Mouse (Mus musculus): ENCODE measurements at regions not wholly inside any gene's neighbourhood (a gene's known extent, or its start where the extent isn't known, plus 50 kb on each side); places are given as distances from the start of the nearest gene placed in this dataset.
"Not testable (repeated sequence)": the region's sequence is repeated elsewhere in the genome, so short reads cannot be mapped to it uniquely, and the experiment has no call there.

DNA sequence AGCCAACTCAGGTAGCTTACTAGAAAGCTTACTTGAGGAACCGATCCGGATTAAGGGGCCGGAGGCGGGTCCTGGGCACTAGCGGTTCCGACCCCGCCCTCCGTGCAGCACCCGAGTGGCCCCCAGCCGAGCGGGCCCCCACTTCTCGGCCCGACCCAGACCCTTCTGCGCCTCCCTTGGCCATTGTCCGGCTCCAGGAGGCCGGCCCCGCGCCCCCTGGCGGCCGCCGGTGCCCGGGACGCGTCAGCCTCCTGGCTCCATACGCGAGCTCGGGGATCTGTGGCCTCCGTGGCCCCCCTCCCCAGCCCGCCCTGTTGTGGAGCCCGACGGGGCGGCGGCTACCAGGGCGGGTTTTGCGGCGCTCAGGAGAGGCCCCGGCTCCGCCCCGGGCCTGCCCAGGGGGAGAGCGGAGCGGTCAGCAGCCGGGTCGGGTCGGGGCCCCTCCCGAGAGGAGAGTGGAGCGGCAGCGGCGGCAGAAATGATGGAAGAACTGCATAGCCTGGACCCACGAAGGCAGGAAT lies 94.3 kb upstream of the Zfp986 start:
- H3K9ac ChIP-seq (replicated peaks; ENCODE audit: low read depth, low read length); H3K27ac ChIP-seq (ENCODE audit: low read length); H3K36me3 ChIP-seq (ENCODE audit: control insufficient read depth, insufficient read depth); H3K4me1 ChIP-seq (replicated peaks; ENCODE audit: control insufficient read depth, insufficient read depth, low read length); H3K27me3 ChIP-seq (replicated peaks; ENCODE audit: control insufficient read depth, insufficient read depth, low read length); H3K9me3 ChIP-seq (ENCODE audit: control insufficient read depth, low read length): not testable (repeated sequence)
- 2% methylated on average over 38 of the region's 49 CpGs for WGBS
- Histone ChIP-seq H3K4me2 (ENCODE audit: low read length) (peak overlapping the region; percentile 37), H3K4me3 (replicated peaks; ENCODE audit: low read length) (peak overlapping the region; percentile 25)
- peak; percentile 88 for ATAC-seq

DNA sequence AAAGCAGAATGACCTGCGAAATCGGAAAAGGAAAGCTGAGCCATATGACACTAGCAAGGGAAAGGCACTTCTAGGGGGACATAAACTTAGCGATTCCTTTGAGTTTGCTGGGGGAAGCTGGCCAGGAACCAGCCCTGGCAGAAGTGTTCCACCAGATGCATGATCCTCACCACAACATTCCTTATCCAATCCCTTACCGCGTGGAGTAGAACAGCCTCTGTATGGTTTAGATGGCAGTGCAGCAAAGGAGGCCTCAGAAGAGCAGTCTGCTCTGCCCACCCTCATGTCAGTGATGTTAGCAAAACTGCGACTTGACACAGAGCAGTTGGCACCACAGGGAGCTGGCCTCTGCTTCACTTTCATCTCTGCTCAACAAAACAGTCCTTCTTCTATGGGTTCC lies 93.7 kb upstream of the Zfp986 start:
- 0% methylated on average over 1 of the region's 6 CpGs for WGBS
- not testable (repeated sequence) for H3K4me1 ChIP-seq (replicated peaks; ENCODE audit: control insufficient read depth, insufficient read depth, low read length); H3K36me3 ChIP-seq (ENCODE audit: control insufficient read depth, insufficient read depth); ATAC-seq; H3K9me3 ChIP-seq (ENCODE audit: control insufficient read depth, low read length); H3K27ac ChIP-seq (ENCODE audit: low read length); H3K27me3 ChIP-seq (replicated peaks; ENCODE audit: control insufficient read depth, insufficient read depth, low read length); H3K4me3 ChIP-seq (replicated peaks; ENCODE audit: low read length); H3K4me2 ChIP-seq (ENCODE audit: low read length); H3K9ac ChIP-seq (replicated peaks; ENCODE audit: low read depth, low read length)

DNA sequence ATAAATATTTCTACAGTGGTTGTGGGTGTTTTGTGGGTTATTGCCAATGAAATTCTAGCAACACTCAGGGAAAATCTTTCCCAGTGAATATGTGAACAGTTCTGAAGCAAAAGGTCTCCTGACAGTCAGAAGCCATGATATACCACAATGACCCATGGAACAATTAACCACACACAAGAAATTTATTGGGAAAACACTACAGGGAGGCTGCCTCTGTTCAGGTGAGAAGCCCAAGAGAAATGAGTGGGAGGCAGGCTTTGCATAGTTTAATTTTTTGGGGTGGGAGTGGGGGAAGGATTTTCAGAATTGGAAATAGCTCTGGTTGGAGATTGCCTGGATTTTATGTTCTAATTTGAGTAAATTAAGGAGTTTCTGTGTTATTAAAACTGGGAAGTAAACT lies 92.1 kb upstream of the Zfp986 start:
- not testable (repeated sequence) for H3K9me3 ChIP-seq (ENCODE audit: control insufficient read depth, low read length); H3K4me2 ChIP-seq (ENCODE audit: low read length); H3K36me3 ChIP-seq (ENCODE audit: control insufficient read depth, insufficient read depth); H3K4me1 ChIP-seq (replicated peaks; ENCODE audit: control insufficient read depth, insufficient read depth, low read length); H3K4me3 ChIP-seq (replicated peaks; ENCODE audit: low read length); H3K9ac ChIP-seq (replicated peaks; ENCODE audit: low read depth, low read length); H3K27me3 ChIP-seq (replicated peaks; ENCODE audit: control insufficient read depth, insufficient read depth, low read length); ATAC-seq; H3K27ac ChIP-seq (ENCODE audit: low read length)

DNA sequence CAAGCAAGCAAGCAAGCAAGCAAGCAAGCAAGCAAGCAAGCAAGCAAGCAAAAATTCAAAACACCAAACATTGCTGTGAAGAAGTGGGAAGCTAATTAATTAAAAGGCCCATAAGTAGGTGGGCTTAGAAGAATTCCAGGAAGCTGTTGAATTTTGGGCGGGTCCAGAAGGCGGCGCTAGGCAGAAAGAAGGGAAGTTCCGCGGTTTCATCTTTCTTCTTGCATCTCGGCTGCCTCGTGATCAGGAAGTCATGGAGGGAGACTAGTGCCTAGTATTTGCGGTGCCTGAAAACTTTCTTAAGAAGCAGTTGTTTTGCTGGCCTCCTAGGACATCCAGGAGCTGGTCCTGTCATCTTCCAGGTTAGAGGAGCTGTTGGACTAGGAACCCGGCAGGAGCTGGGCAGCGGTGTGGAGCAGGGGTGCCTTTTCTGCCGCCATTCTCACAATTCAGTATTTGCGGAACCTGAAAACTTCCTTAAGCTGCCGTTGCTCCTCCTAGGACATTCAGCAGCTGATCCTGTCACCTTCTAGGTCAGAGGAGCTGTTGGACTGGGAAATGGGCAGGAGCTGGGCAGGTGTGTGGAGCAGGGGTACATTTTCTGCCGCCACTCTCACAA lies 87.2 kb upstream of the Zfp986 start:
- H3K27ac ChIP-seq (ENCODE audit: low read length); H3K9ac ChIP-seq (replicated peaks; ENCODE audit: low read depth, low read length); H3K27me3 ChIP-seq (replicated peaks; ENCODE audit: control insufficient read depth, insufficient read depth, low read length); H3K4me2 ChIP-seq (ENCODE audit: low read length); H3K36me3 ChIP-seq (ENCODE audit: control insufficient read depth, insufficient read depth); H3K9me3 ChIP-seq (ENCODE audit: control insufficient read depth, low read length); H3K4me3 ChIP-seq (replicated peaks; ENCODE audit: low read length); ATAC-seq; H3K4me1 ChIP-seq (replicated peaks; ENCODE audit: control insufficient read depth, insufficient read depth, low read length): not testable (repeated sequence)
- no CpG with 5 or more reads among the region's 14 CpGs for WGBS

DNA sequence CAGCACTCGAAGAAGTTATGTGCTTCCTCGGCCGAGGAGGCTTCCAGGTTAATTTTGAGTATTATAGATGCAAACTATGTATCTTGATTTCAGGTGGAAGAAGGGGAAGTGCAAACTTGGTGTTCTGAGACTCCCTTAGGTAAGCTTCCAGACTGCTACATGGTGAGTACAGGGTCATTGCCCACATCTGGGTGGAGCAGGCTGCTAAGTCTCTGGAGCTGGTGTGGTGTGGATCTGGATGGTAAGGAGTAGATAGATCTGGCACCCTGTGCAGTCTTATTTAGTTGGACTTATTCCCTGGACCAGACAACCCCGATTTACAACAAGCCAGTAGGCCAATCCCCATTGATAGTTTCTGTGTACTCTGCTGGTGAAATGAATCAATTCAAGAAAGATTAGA lies 53.9 kb upstream of the Zfp986 start:
- ATAC-seq; H3K27ac ChIP-seq (ENCODE audit: low read length); H3K9me3 ChIP-seq (ENCODE audit: control insufficient read depth, low read length); H3K9ac ChIP-seq (replicated peaks; ENCODE audit: low read depth, low read length); H3K4me2 ChIP-seq (ENCODE audit: low read length); H3K4me3 ChIP-seq (replicated peaks; ENCODE audit: low read length); H3K27me3 ChIP-seq (replicated peaks; ENCODE audit: control insufficient read depth, insufficient read depth, low read length); H3K4me1 ChIP-seq (replicated peaks; ENCODE audit: control insufficient read depth, insufficient read depth, low read length); H3K36me3 ChIP-seq (ENCODE audit: control insufficient read depth, insufficient read depth): not testable (repeated sequence)
- WGBS, result no CpG with 5 or more reads among the region's 4 CpGs

Measured in forebrain, embryonic 16.5 days (tissue).